In the genomic region with DNA sequence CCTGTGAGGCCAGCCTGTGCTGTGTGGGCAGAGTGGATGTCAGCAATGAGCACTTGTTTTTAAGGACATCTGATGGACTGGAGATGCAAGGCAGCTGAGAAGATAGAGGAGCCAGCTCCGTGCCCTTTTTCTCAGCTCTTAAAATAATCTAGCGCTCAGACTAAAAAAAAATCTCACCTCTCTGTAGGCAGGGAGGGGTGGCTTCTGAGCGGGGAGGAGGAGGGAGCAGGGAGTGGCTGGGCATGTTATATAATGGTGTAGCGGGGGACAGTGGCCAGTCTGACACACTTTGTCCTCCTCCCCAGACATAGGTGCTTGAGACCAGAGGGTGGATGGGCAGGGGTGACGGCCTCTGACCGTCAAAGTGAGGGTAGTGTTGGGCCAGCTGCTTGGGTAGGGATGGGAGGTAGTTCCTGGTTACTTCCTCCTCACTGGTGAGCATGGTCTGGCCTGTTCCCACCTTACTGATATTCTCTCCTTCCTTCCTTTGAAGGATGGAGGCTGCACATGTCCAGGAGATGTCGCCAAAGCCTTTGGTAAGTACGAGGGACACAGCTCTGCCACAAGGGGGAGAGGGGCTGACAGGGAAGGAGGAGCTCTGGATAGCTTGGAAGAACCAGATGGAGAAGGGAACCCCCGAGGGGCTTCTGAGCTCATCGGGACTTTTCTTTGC, we compare ENCODE assay signal across 8 mouse cellular contexts. TPM values are rescaled to one million over a fixed set of nuclear protein-coding genes. Genes with fewer than 3 reads are reported as not detected.
DNase-seq lines count a peak whose midpoint lies in the region; ATAC-seq lines count a peak whose summit lies in the region.

No protein-coding gene starts in this region.

- H3K27me3 ChIP-seq in forebrain, embryonic 14.5 days (replicated peaks; ENCODE audit: control insufficient read depth, insufficient read depth, low read length): no peaks in the 10 kb centered on the region
- H3K27me3 ChIP-seq in heart, embryonic 16.5 days (ENCODE audit: control insufficient read depth, insufficient read depth, low read length): no peaks in the 10 kb centered on the region
- H3K27me3 ChIP-seq in liver, embryonic 11.5 days (replicated peaks; ENCODE audit: control insufficient read depth, insufficient read depth, low read length): no peaks in the 10 kb centered on the region
- no peaks in the 10 kb centered on the region for H3K27me3 ChIP-seq in neural tube, embryonic 12.5 days (replicated peaks)

- peak; percentile 94 for ATAC-seq in forebrain, embryonic 14.5 days
- ATAC-seq in heart, embryonic 16.5 days (replicated peaks; ENCODE audit: extremely low read depth, insufficient read depth, low FRiP score): peak; percentile 73
- ATAC-seq in liver, embryonic 11.5 days (replicated peaks; ENCODE audit: low FRiP score): peak; percentile 58
- ATAC-seq in neural tube, embryonic 12.5 days (ENCODE audit: low FRiP score, low read depth): peak; percentile 92

- no peaks in the 10 kb centered on the region; the same call in 1 of the 2 replicates for H3K4me1 ChIP-seq in brown adipose tissue, adult 24 weeks (ENCODE audit: control insufficient read depth, insufficient read depth, insufficient read length, low read length)
- H3K4me1 ChIP-seq in forebrain, embryonic 14.5 days (ENCODE audit: control insufficient read depth, insufficient read depth, low read length): no peaks in the 10 kb centered on the region; the same call in 1 of the 2 replicates
- H3K4me1 ChIP-seq in heart, embryonic 16.5 days (ENCODE audit: control insufficient read depth, insufficient read depth, low read length): peaks cover 51% of the 10 kb centered on the region
- peaks cover 18% of the 10 kb centered on the region for H3K4me1 ChIP-seq in liver, embryonic 11.5 days (replicated peaks; ENCODE audit: control insufficient read depth, insufficient read depth, low read length)
- H3K4me1 ChIP-seq in neural tube, embryonic 12.5 days: peaks cover 6% of the 10 kb centered on the region; the same call in 1 of the 2 replicates

- H3K9ac ChIP-seq in forebrain, embryonic 14.5 days (ENCODE audit: low read length): peak overlapping the region; percentile 57
- H3K9ac ChIP-seq in heart, embryonic 16.5 days (ENCODE audit: low read length): peak overlapping the region; percentile 62
- no peak overlapping the region for H3K9ac ChIP-seq in liver, embryonic 11.5 days (ENCODE audit: low read depth, low read length)
- no peak overlapping the region for H3K9ac ChIP-seq in neural tube, embryonic 12.5 days

- no peaks in the 10 kb centered on the region for H3K36me3 ChIP-seq in forebrain, embryonic 14.5 days (ENCODE audit: control insufficient read depth, insufficient read depth, low read length)
- H3K36me3 ChIP-seq in heart, embryonic 16.5 days (ENCODE audit: control insufficient read depth, insufficient read depth): peaks cover 24% of the 10 kb centered on the region
- peaks cover 28% of the 10 kb centered on the region; the same call in 1 of the 2 replicates for H3K36me3 ChIP-seq in liver, embryonic 11.5 days (ENCODE audit: control insufficient read depth, insufficient read depth, low read length)
- H3K36me3 ChIP-seq in neural tube, embryonic 12.5 days: no peaks in the 10 kb centered on the region

- H3K9me3 ChIP-seq in forebrain, embryonic 14.5 days (replicated peaks; ENCODE audit: control insufficient read depth, low read length): no peaks in the 10 kb centered on the region
- 0 out of 2 replicates have a peak, but pooled peaks cover 5% of the 10 kb centered on the region for H3K9me3 ChIP-seq in heart, embryonic 16.5 days (replicated peaks; ENCODE audit: control insufficient read depth, low read length)
- H3K9me3 ChIP-seq in liver, embryonic 11.5 days (ENCODE audit: control insufficient read depth, low read length): no peaks in the 10 kb centered on the region
- H3K9me3 ChIP-seq in neural tube, embryonic 12.5 days: no peaks in the 10 kb centered on the region

- DNase-seq in ES-CJ7 (ENCODE audit: low read depth, low spot score): peak; percentile 36
- peak; percentile 95 for DNase-seq in forebrain, embryonic 14.5 days (ENCODE audit: low spot score)
- peak; percentile 86 for DNase-seq in kidney, postnatal 10 days
- no peak for DNase-seq in liver, embryonic 11.5 days (ENCODE audit: low spot score)
- peak; percentile 59 to 75 for DNase-seq in urinary bladder, postnatal 4 days (ENCODE audit: low spot score in 2 of 2)

- no peak overlapping the region for H3K27ac ChIP-seq in brown adipose tissue, adult 24 weeks (replicated peaks; ENCODE audit: low read depth, low read length)
- H3K27ac ChIP-seq in forebrain, embryonic 14.5 days (ENCODE audit: low read depth, low read length): peak overlapping the region; percentile 73
- peak overlapping the region; percentile 72 for H3K27ac ChIP-seq in heart, embryonic 16.5 days (ENCODE audit: low read length)
- peak overlapping the region; percentile 36 for H3K27ac ChIP-seq in liver, embryonic 11.5 days (ENCODE audit: low read depth, low read length)
- no peak overlapping the region for H3K27ac ChIP-seq in neural tube, embryonic 12.5 days

- WGBS in forebrain, embryonic 14.5 days: 34% methylated on average over 10 of the region's 10 CpGs
- 11% methylated on average over 10 of the region's 10 CpGs for WGBS in heart, embryonic 16.5 days
- WGBS in liver, embryonic 11.5 days: 36% methylated on average over 10 of the region's 10 CpGs
- WGBS in neural tube, embryonic 12.5 days: 34% methylated on average over 10 of the region's 10 CpGs

- 0 out of 2 replicates have a peak overlapping the region, but pooled peaks have one; percentile 5 for H3K4me3 ChIP-seq in brown adipose tissue, adult 24 weeks (ENCODE audit: insufficient read depth, low read depth, low read length)
- peak overlapping the region; percentile 30 for H3K4me3 ChIP-seq in forebrain, embryonic 14.5 days (ENCODE audit: low read depth, low read length)
- H3K4me3 ChIP-seq in heart, embryonic 16.5 days (ENCODE audit: low read length): peak overlapping the region; percentile 48
- H3K4me3 ChIP-seq in liver, embryonic 11.5 days (ENCODE audit: low read depth, low read length): peak overlapping the region; percentile 14
- H3K4me3 ChIP-seq in neural tube, embryonic 12.5 days: peak overlapping the region; percentile 27; the same call in 1 of the 2 replicates

- H3K4me2 ChIP-seq in forebrain, embryonic 14.5 days (ENCODE audit: low read length): peak overlapping the region; percentile 67
- H3K4me2 ChIP-seq in heart, embryonic 16.5 days (ENCODE audit: low read depth, low read length): peak overlapping the region; percentile 71
- H3K4me2 ChIP-seq in liver, embryonic 11.5 days: peak overlapping the region; percentile 50
- peak overlapping the region; percentile 60 for H3K4me2 ChIP-seq in neural tube, embryonic 12.5 days (replicated peaks)

RNA-seq across cellular contexts. Expression of a gene that starts 31.4 kb away (rescaled TPM):
- polyA plus RNA-seq in brown adipose tissue, adult 24 weeks (2012; ENCODE audit: insufficient read depth, insufficient read length, missing spikeins): 74.5 and 79.6 TPM in 2 replicates
- 24.3 and 25.7 TPM in 2 replicates for polyA plus RNA-seq in forebrain, embryonic 14.5 days (2014; fragmentation: Nextera tagmentation; extraction: Ambion mirVana)
- 213 and 219 TPM in 2 replicates for polyA plus RNA-seq in heart, embryonic 16.5 days (2015; fragmentation: Nextera tagmentation; extraction: Ambion mirVana)
- 200 and 221 TPM in 2 replicates for polyA plus RNA-seq in liver, embryonic 11.5 days (2014; fragmentation: Nextera tagmentation; extraction: Ambion mirVana)
- polyA plus RNA-seq in neural tube, embryonic 12.5 days (2016; fragmentation: Nextera tagmentation; extraction: Ambion mirVana): 22.0 and 24.9 TPM in 2 replicates

Comparison
In these comparisons a context has a peak if more than half of its experiments do, and no peak if none do; other contexts are left out.
1. H3K27ac ChIP-seq: peak in forebrain, embryonic 14.5 days (single experiment), heart, embryonic 16.5 days (single experiment) and liver, embryonic 11.5 days (single experiment); none in brown adipose tissue, adult 24 weeks (single experiment) and neural tube, embryonic 12.5 days (single experiment).
2. H3K9ac ChIP-seq: peak in forebrain, embryonic 14.5 days (single experiment) and heart, embryonic 16.5 days (single experiment); none in liver, embryonic 11.5 days (single experiment) and neural tube, embryonic 12.5 days (single experiment).
3. Peak in every context shown above with its lines, with median percentiles within 50 percentile points of each other: H3K4me3 ChIP-seq, ATAC-seq and H3K4me2 ChIP-seq.